Mouse (Mus musculus): Measurements from ENCODE around the gene Edn2.

Gene Edn2

DNA sequence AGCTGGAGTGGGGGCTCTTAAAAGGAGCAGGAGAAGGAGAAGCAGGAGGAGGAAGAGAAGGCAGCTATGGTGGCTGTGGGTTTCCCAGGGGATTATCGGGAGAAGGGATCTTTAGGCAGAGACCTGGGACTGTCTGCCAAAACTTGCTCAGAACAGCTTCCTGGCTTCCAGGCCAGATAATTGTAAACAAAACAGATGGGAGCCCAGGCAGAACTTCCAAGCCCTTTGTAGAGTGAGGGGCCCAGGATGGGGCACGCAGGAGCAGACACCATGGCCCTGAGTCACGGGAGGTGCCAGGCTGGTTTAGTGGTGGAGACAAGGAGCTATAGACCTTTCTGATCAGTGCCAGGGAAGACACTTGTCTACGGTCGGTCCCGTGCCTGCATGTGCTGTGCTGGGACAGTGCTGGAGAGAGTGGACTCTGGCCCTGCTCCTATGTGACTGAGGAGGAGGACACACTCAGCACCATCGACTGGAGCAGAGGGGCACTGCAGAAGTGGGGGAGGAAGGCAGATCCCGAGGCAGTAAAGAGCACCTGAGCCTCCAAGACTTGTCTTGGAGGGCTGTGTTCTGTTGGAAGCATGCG, 43.4 kb downstream of the Edn2 start:
- DNase-seq (ENCODE audit: low spot score) = no peak

DNA sequence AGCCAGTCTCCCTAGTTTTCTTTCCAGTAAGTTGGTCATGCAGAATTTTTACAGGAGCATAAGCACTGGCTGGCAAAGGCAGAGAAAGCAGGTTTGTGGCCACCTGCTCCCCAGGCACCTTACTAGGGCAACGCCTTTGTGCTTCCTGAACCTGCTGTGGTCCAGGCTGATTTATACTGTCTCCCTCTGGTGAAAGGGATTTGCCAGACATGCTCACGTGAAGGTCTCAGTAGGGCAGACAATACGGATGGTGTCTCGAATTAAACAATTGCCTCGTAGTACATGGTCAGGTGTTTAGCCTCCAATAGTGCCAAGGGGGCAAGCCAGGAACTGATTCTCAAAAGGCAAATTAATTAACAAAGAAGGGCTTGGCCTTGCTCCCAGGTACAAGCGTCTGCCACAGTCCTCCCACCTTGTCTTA, 45.5 kb downstream of the Edn2 start:
- no peak for DNase-seq (ENCODE audit: low spot score)

DNA sequence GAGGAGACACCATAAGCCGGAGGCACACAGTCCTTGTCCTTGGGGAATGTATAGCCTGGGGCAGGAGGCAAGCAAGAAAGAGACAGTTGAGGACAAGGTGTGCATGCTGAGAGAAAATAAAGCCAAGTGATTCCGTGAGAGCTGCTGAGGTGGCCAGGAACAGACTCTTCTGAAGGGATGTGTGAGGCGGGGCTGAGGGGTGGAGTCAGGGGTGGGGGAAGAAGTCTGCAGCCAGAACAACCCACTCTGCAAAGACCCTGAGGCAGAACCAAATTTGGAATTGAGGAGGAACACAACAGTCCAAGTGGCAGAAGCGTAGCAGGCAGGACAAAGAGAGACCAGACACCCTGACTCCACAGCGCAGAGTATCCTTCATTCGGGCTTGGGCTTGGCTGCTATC, 51.1 kb downstream of the Edn2 start:
- no peak for DNase-seq (ENCODE audit: low spot score)

DNA sequence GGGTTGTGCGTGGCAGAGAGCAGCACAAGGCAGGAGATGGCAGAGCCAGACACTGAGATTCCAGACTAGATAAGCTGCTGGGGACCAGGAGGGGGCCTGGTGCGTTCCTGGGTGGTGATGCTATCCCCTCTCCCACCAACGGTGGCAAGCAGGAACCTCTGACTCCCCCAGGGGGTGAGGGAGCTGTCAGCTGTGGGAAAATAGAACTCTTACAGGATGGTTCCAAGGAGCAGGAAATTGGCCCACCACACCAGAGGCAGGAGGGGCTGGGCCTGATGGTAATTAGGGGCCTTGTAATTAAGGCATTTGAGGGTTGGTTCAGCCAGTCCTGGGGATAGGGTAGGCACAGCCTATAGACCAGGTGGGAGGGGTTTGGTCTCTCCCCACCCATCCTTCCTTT, 51.8 kb downstream of the Edn2 start:
- DNase-seq (ENCODE audit: low spot score) = no peak

DNA sequence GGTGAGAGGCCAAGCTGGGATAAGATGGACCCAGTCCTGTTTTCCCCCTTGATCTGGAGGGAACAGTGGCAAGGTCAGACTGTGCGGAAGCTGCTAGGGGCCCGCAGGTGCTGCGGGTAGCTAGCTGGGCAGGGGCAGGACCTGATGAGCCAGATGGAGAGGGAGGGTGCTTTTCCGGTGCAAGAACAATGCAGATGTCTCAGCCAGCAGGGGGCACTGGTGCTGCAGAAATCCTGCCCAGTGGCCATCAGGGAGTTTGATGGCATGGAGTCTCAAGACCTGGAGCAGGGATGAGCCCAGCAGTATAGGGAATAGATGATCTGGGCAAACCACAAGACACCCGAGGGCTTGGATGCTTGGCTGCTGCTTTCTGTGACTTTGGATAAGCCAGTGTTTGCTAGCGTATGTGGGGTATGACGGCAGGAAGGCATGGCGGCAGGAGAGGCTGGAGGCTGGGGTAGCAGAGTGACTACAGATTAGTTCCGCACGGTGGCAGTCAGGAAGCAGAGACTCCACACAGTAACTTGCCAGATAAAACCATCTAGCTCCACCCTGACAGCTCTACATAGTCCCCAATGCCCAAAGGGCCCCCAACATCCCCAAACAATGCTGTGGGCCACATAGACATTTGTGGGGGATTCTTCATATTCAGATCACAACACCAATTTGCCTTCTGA, 55.0 kb downstream of the Edn2 start:
- peak; percentile 46 for DNase-seq (ENCODE audit: low spot score)

DNA sequence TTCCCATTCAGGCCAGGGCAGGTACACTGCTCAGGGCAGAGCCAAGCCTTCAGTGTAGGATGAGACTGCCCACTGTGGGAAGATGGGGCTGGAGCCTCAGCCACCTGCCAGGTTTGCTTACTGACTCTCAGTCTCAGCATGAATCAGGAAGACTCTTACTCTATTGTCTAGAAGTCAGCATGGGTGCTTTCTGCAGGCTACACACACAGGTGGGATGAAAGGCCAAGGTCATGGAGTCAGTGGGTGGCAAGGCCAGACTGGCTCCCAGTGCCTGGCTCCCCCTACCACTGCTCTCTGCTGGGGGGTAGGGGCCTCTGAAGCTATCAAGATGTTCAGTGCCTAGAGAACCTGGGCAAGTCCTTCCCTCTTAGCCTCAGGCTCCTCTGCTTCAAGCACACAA, 55.9 kb downstream of the Edn2 start:
- no peak for DNase-seq (ENCODE audit: low spot score)
